Mouse (Mus musculus): ENCODE measurements around the gene Zbtb18. TPM values are rescaled to one million over a fixed set of nuclear protein-coding genes. Genes with fewer than 3 reads are reported as not detected.
A peak's percentile ranks its signal among the peaks of the same experiment; 100 is the strongest.
"Not testable (repeated sequence)": the region's sequence is repeated elsewhere in the genome, so short reads cannot be mapped to it uniquely, and the experiment has no call there.

The Zbtb18 gene
- total RNA-seq, 2 experiments from 2014 or later: 359 to 413 TPM

- intact Hi-C loops (cut with DNase I): loop anchor here (1.0 to 10.0 kb wide), 6 partner anchors 98 to 560 kb away; no protein-coding TSS in a partner anchor
Measured at GRCm38 (mm10) chr1:177444941-177445340, 2.8 kb downstream of the Zbtb18 start.

GRCm38 (mm10) chr1:177445461-177446130 lies 3.4 kb downstream of the Zbtb18 start:
- intact Hi-C loops (cut with DNase I): loop anchor here (10.0 kb wide), 1 partner anchor 561 kb away; no protein-coding TSS in a partner anchor
- DNase-seq (ENCODE audit: low spot score in 2 of 2): no peak

More at GRCm38 (mm10) chr1:177444941-177445340, 2.8 kb downstream of the Zbtb18 start:
- no peak for DNase-seq (ENCODE audit: low spot score in 2 of 2)

GRCm38 (mm10) chr1:177447086-177447485 lies 4.9 kb downstream of the Zbtb18 start:
- intact Hi-C loops (cut with DNase I): loop anchor here (10.0 kb wide), 1 partner anchor 562 kb away; no protein-coding TSS in a partner anchor
- DNase-seq (ENCODE audit: low spot score in 2 of 2): peak; percentile 51 to 66

GRCm38 (mm10) chr1:177447541-177448111 lies 5.5 kb downstream of the Zbtb18 start:
- intact Hi-C loops (cut with DNase I): loop anchor here (10.0 kb wide), 1 partner anchor 563 kb away; no protein-coding TSS in a partner anchor
- DNase-seq (ENCODE audit: low spot score in 2 of 2): peak in 1 of 2 experiments; percentile 28

- intact Hi-C loops (cut with DNase I): loop anchor here (10.0 kb wide), 1 partner anchor 563 kb away; no protein-coding TSS in a partner anchor
- peak; percentile 45 to 61 for DNase-seq (ENCODE audit: low spot score in 2 of 2)
Measured at GRCm38 (mm10) chr1:177448121-177448561, 6.0 kb downstream of the Zbtb18 start.

- intact Hi-C loops (cut with DNase I): loop anchor here (10.0 kb wide), 1 partner anchor 564 kb away; no protein-coding TSS in a partner anchor
- DNase-seq (ENCODE audit: low spot score in 2 of 2): no peak
Measured at GRCm38 (mm10) chr1:177448921-177449320, 6.8 kb downstream of the Zbtb18 start.

GRCm38 (mm10) chr1:177449857-177450256 lies 7.7 kb downstream of the Zbtb18 start:
- intact Hi-C loops (cut with DNase I): loop anchor here (10.0 kb wide), 1 partner anchor 565 kb away; no protein-coding TSS in a partner anchor

GRCm38 (mm10) chr1:177451041-177451440 lies 8.9 kb downstream of the Zbtb18 start:
- intact Hi-C loops (cut with DNase I): no loop called here
- peak in 1 of 2 experiments; percentile 28 for DNase-seq (ENCODE audit: low spot score in 2 of 2)

More at GRCm38 (mm10) chr1:177449857-177450256, 7.7 kb downstream of the Zbtb18 start:
- DNase-seq (ENCODE audit: low spot score in 2 of 2): not testable (repeated sequence)

GRCm38 (mm10) chr1:177451991-177452431 lies 9.9 kb downstream of the Zbtb18 start:
- peak in 1 of 2 experiments; percentile 38 for DNase-seq (ENCODE audit: low spot score in 2 of 2)
- intact Hi-C loops (cut with DNase I): no loop called here

- DNase-seq (ENCODE audit: low spot score in 2 of 2): peak in 1 of 2 experiments; percentile 20
- intact Hi-C loops (cut with DNase I): no loop called here
Measured at GRCm38 (mm10) chr1:177452987-177453386, 10.8 kb downstream of the Zbtb18 start.

- intact Hi-C loops (cut with DNase I): no loop called here
- peak in 1 of 2 experiments; percentile 21 for DNase-seq (ENCODE audit: low spot score in 2 of 2)
Measured at GRCm38 (mm10) chr1:177453806-177454205, 11.7 kb downstream of the Zbtb18 start.

GRCm38 (mm10) chr1:177454492-177454891 lies 12.3 kb downstream of the Zbtb18 start:
- DNase-seq (ENCODE audit: low spot score in 2 of 2): no peak
- intact Hi-C loops (cut with DNase I): no loop called here

- intact Hi-C loops (cut with DNase I): loop anchor here (5.0 kb wide), 2 partner anchors 117 to 523 kb away; no protein-coding TSS in a partner anchor
- DNase-seq (ENCODE audit: low spot score in 2 of 2): peak in 1 of 2 experiments; percentile 68
Measured at GRCm38 (mm10) chr1:177455466-177455865, 13.3 kb downstream of the Zbtb18 start.

- DNase-seq (ENCODE audit: low spot score in 2 of 2): no peak
- intact Hi-C loops (cut with DNase I): loop anchor here (5.0 kb wide), 2 partner anchors 116 to 524 kb away; no protein-coding TSS in a partner anchor
Measured at GRCm38 (mm10) chr1:177456208-177456607, 14.1 kb downstream of the Zbtb18 start.

GRCm38 (mm10) chr1:177456772-177457171 lies 14.6 kb downstream of the Zbtb18 start:
- intact Hi-C loops (cut with DNase I): loop anchor here (5.0 kb wide), 2 partner anchors 116 to 524 kb away; no protein-coding TSS in a partner anchor
- DNase-seq (ENCODE audit: low spot score in 2 of 2): peak in 1 of 2 experiments; percentile 69

GRCm38 (mm10) chr1:177457981-177458380 lies 15.8 kb downstream of the Zbtb18 start:
- no peak for DNase-seq (ENCODE audit: low spot score in 2 of 2)
- intact Hi-C loops (cut with DNase I): loop anchor here (5.0 kb wide), 2 partner anchors 114 to 526 kb away; no protein-coding TSS in a partner anchor

GRCm38 (mm10) chr1:177458456-177459389 lies 16.6 kb downstream of the Zbtb18 start:
- intact Hi-C loops (cut with DNase I): loop anchor here (5.0 kb wide), 2 partner anchors 114 to 526 kb away; no protein-coding TSS in a partner anchor
- DNase-seq (ENCODE audit: low spot score in 2 of 2): peak in 1 of 2 experiments; percentile 22

GRCm38 (mm10) chr1:177459536-177459935 lies 17.4 kb downstream of the Zbtb18 start:
- DNase-seq (ENCODE audit: low spot score in 2 of 2): peak in 1 of 2 experiments; percentile 54
- intact Hi-C loops (cut with DNase I): loop anchor here (5.0 kb wide), 2 partner anchors 113 to 527 kb away; no protein-coding TSS in a partner anchor

GRCm38 (mm10) chr1:177467150-177467549 lies 25.0 kb downstream of the Zbtb18 start:
- no peak for DNase-seq (ENCODE audit: low spot score in 2 of 2)
- intact Hi-C loops (cut with DNase I): no loop called here
